Mouse (Mus musculus) kidney, embryonic 16.5 days (tissue): ENCODE data around the gene Kat5. TPM values are rescaled to one million over a fixed set of nuclear protein-coding genes. Genes with fewer than 3 reads are reported as not detected.

ENCODE experiments used
- ATAC-seq: fragments of 200-750 bp; cut with Nextera tagmentation; 2 replicates; pipeline ENCODE4 v1.8.0; 2017; ENCODE audit warnings: moderate TSS enrichment; ENCODE audit not compliant: low FRiP score, low TSS enrichment
- H3K27ac ChIP-seq: fragments of 300-500 bp; sonication (generic); 2 replicates; pipeline ENCODE4 v1.5.1; 2014; ENCODE audit warnings: low read length
- H3K27me3 ChIP-seq: fragments of 300-500 bp; sonication (generic); 2 replicates; pipeline ENCODE4 v1.6.1; 2014; ENCODE audit warnings: low read length, control low read depth, mixed read lengths; ENCODE audit not compliant: insufficient read depth
- H3K36me3 ChIP-seq: fragments of 300-500 bp; sonication (generic); 2 replicates; pipeline ENCODE4 v1.6.1; 2014; ENCODE audit warnings: low read length, control low read depth, mixed read lengths; ENCODE audit not compliant: insufficient read depth
- H3K4me1 ChIP-seq: fragments of 300-500 bp; sonication (generic); 2 replicates; pipeline ENCODE4 v1.6.1; 2014; ENCODE audit warnings: low read length, control low read depth, mixed read lengths; ENCODE audit not compliant: insufficient read depth
- H3K4me2 ChIP-seq: fragments of 300-500 bp; sonication (generic); replicated peaks from 2 replicates; pipeline ENCODE4 v1.6.1; 2014; ENCODE audit warnings: low read depth, low read length
- H3K4me3 ChIP-seq: fragments of 300-500 bp; sonication (generic); 2 replicates; pipeline ENCODE4 v1.5.1; 2014; ENCODE audit warnings: mild to moderate bottlenecking, low read length
- H3K9ac ChIP-seq: fragments of 300-500 bp; sonication (generic); replicated peaks from 2 replicates; pipeline ENCODE4 v1.6.1; 2014; ENCODE audit warnings: low read length
- H3K9me3 ChIP-seq: fragments of 300-500 bp; sonication (generic); 2 replicates; pipeline ENCODE4 v1.6.1; 2016; ENCODE audit warnings: low read length, control low read depth
- WGBS: fragments of 180-500 bp; shearing (Covaris S2); extraction: QIAGEN DNeasy Blood & Tissue Kit; methylation state at CpG from one replicate; pipeline ENCODE4 v1.1.7; 2014; 5-methylcytosine and 5-hydroxymethylcytosine counted together
- polyA plus RNA-seq: library from polyadenylated mRNA; unstranded; fragments of >200 nt; fragmentation: Nextera tagmentation; extraction: Ambion mirVana; gene quantifications from 2 replicates; pipeline ENCODE4 v1.2.1, GENCODE M21; 2015

Gene Kat5
- polyA plus RNA-seq, 1 experiment from 2014 or later: 57.4 TPM

- Histone ChIP-seq H3K27ac (no peak overlapping the region), H3K36me3 (peaks cover 58% of the 10 kb centered on the region), H3K4me1 (peaks cover 21% of the 10 kb centered on the region), H3K27me3 (no peaks in the 10 kb centered on the region), H3K9me3 (no peaks in the 10 kb centered on the region), H3K4me3 (no peak overlapping the region), H3K9ac (no peak overlapping the region), H3K4me2 (no peak overlapping the region)
- 95% methylated on average over 26 of the region's 26 CpGs for WGBS
- no peak for ATAC-seq
These were observed 2.2 kb downstream of the Kat5 start for GRCm38 (mm10) chr19:5607705-5608410.

DNA sequence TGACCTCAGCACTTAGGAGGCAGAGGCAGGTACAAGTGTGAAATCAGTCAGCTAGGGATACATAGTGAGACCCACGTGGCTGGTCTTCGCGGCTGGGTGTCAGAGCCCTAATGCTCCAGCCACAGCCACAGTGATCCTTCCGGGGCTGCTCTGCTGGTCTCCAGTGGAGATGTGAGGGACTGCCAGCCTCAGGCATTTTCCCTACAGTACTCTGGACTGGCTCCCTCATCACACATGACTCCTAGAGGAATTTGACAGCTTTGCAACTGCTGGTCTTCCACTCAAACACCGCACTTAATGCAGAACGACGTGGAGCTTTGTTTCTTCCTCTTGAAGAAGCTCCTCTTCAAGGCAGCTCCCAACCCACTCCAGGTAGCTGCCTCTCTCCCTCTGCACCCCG is 3.8 kb downstream of the Kat5 start:
- no peak overlapping the region for H3K4me3 ChIP-seq
- 82% methylated on average over 8 of the region's 8 CpGs for WGBS
- no peak for ATAC-seq
- H3K9ac ChIP-seq: no peak overlapping the region
- no peak overlapping the region for H3K4me2 ChIP-seq
- H3K4me1 ChIP-seq: peaks cover 27% of the 10 kb centered on the region
- no peaks in the 10 kb centered on the region for H3K27me3 ChIP-seq
- H3K9me3 ChIP-seq: no peaks in the 10 kb centered on the region
- H3K27ac ChIP-seq: no peak overlapping the region
- H3K36me3 ChIP-seq: peaks cover 58% of the 10 kb centered on the region

DNA sequence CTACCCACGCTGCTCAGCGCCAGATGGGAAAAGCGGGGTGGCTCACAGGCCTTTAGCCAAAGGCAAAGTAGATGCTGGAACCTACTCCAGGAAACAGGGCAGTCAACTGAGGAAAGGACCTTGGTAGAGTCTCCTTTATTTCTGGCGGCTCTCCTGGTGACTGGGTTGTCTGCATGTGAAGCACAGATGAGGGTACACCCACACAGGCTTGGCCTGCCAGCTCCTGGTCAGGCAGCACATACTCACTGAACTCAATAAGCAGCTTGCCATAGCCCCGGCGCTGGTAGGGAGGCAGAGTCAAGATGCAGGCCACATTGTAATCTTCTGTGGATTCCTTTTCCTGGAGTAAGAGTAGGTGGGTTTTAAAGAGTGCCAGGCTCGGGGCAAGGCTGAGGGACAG is 4.9 kb downstream of the Kat5 start:
- WGBS: 90% methylated on average over 7 of the region's 7 CpGs
- H3K36me3 ChIP-seq: peaks cover 58% of the 10 kb centered on the region

DNA sequence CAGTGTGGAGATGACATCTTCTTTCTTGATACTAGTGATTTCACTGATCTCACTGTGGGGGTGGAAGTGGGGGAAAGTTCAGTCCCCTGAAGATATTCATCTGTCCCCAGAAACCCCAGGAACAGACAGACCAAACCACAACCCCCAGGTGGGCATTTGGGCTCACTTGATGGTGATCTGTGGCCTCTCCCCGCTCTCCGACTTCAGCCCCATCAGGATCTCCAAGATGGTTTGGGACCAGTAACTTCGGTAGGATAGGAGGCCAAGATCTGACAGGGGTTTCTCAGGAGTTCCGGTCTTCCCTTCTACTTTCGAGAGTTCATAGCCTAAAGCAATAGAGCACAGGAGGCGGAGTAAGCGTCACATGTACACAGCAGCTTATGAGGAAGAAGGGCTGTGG is 6.4 kb downstream of the Kat5 start:
- Histone ChIP-seq H3K27me3 (no peaks in the 10 kb centered on the region), H3K4me1 (peaks cover 15% of the 10 kb centered on the region), H3K9ac (0 out of 2 replicates have a peak overlapping the region, but pooled peaks have one; percentile 82), H3K27ac (no peak overlapping the region), H3K4me2 (no peak overlapping the region), H3K4me3 (no peak overlapping the region), H3K9me3 (no peaks in the 10 kb centered on the region), H3K36me3 (peaks cover 57% of the 10 kb centered on the region)
- no peak for ATAC-seq
- 88% methylated on average over 7 of the region's 7 CpGs for WGBS

More for the DNA sequence above, 4.9 kb downstream of the Kat5 start:
- Histone ChIP-seq H3K27ac (no peak overlapping the region), H3K9me3 (no peaks in the 10 kb centered on the region), H3K4me1 (peaks cover 21% of the 10 kb centered on the region), H3K27me3 (no peaks in the 10 kb centered on the region), H3K4me3 (no peak overlapping the region), H3K9ac (no peak overlapping the region), H3K4me2 (no peak overlapping the region)
- ATAC-seq: no peak

- peaks cover 12% of the 10 kb centered on the region for H3K4me1 ChIP-seq
- no peaks in the 10 kb centered on the region for H3K9me3 ChIP-seq
- H3K9ac ChIP-seq: peak within 1 kb of the TSS; percentile 82
- no peaks in the 10 kb centered on the region for H3K27me3 ChIP-seq
- peaks cover 41% of the 10 kb centered on the region for H3K36me3 ChIP-seq
- peak within 1 kb of the TSS; percentile 55 for H3K4me2 ChIP-seq
- peak; percentile 93 for ATAC-seq
- peak within 1 kb of the TSS; percentile 83 for H3K27ac ChIP-seq
- peak within 1 kb of the TSS; percentile 71 for H3K4me3 ChIP-seq
- WGBS: under 1% methylated on average over 64 of the region's 64 CpGs
These were observed 8.1 kb downstream of the Kat5 start, which contains the start of gene Rnaseh2c for GRCm38 (mm10) chr19:5601752-5602541. Rnaseh2c (plus strand) TSS chr19:5601873.

GRCm38 (mm10) chr19:5599224-5599623 is 10.8 kb downstream of the Kat5 start:
- 75% methylated on average over 4 of the region's 4 CpGs for WGBS
- H3K36me3 ChIP-seq: peaks cover 14% of the 10 kb centered on the region
- H3K27ac ChIP-seq: no peak overlapping the region
- ATAC-seq: no peak
- no peaks in the 10 kb centered on the region for H3K9me3 ChIP-seq
- H3K4me1 ChIP-seq: peaks cover 12% of the 10 kb centered on the region
- no peak overlapping the region for H3K4me2 ChIP-seq
- no peak overlapping the region for H3K9ac ChIP-seq
- no peak overlapping the region for H3K4me3 ChIP-seq
- H3K27me3 ChIP-seq: no peaks in the 10 kb centered on the region

- no peaks in the 10 kb centered on the region for H3K27me3 ChIP-seq
- no peaks in the 10 kb centered on the region for H3K4me1 ChIP-seq
- WGBS: 88% methylated on average over 6 of the region's 6 CpGs
- H3K36me3 ChIP-seq: no peaks in the 10 kb centered on the region
- no peak overlapping the region for H3K9ac ChIP-seq
- H3K9me3 ChIP-seq: no peaks in the 10 kb centered on the region
- no peak overlapping the region for H3K4me2 ChIP-seq
- H3K4me3 ChIP-seq: no peak overlapping the region
- no peak overlapping the region for H3K27ac ChIP-seq
- no peak for ATAC-seq
These were observed 18.1 kb downstream of the Kat5 start for GRCm38 (mm10) chr19:5591888-5592287.

GRCm38 (mm10) chr19:5589159-5589558 is 20.9 kb downstream of the Kat5 start:
- H3K36me3 ChIP-seq: no peaks in the 10 kb centered on the region
- no peaks in the 10 kb centered on the region for H3K27me3 ChIP-seq
- H3K4me3 ChIP-seq: no peak overlapping the region
- no peak overlapping the region for H3K9ac ChIP-seq
- H3K4me1 ChIP-seq: no peaks in the 10 kb centered on the region
- no peak overlapping the region for H3K4me2 ChIP-seq
- no peak overlapping the region for H3K27ac ChIP-seq
- no peak for ATAC-seq
- 72% methylated on average over 9 of the region's 9 CpGs for WGBS
- no peaks in the 10 kb centered on the region for H3K9me3 ChIP-seq

GRCm38 (mm10) chr19:5581995-5582394 is 28.0 kb downstream of the Kat5 start:
- Histone ChIP-seq H3K36me3 (no peaks in the 10 kb centered on the region), H3K9me3 (no peaks in the 10 kb centered on the region), H3K27me3 (no peaks in the 10 kb centered on the region), H3K4me1 (no peaks in the 10 kb centered on the region), H3K4me3 (no peak overlapping the region), H3K9ac (no peak overlapping the region), H3K27ac (no peak overlapping the region), H3K4me2 (no peak overlapping the region)
- ATAC-seq: no peak
- WGBS: 74% methylated on average over 2 of the region's 2 CpGs

DNA sequence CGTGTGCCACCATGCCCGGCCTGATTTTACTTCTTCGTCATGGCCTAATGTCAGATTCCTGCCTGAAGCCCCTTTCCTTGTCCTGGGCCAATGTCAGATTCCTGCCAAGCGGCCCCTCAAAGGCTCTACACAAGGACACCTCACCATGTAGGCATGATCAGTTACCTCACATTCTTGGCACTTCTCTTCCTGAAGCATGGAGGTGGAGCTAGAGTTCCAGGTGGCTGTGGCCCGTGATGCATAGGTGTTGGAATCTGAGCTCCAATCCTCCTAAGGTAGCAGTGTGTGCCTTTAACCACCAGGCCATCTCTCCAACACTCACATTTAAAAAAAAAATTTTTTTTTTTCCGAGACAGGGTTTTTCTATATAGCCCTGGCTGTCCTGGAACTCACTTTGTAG is 29.3 kb downstream of the Kat5 start:
- Histone ChIP-seq H3K27ac (no peak overlapping the region), H3K27me3 (no peaks in the 10 kb centered on the region), H3K4me1 (no peaks in the 10 kb centered on the region), H3K36me3 (no peaks in the 10 kb centered on the region), H3K4me3 (no peak overlapping the region), H3K9me3 (no peaks in the 10 kb centered on the region), H3K9ac (no peak overlapping the region), H3K4me2 (no peak overlapping the region)
- 84% methylated on average over 6 of the region's 6 CpGs for WGBS
- ATAC-seq: no peak
